Mouse (Mus musculus): Measurements from ENCODE around the gene Fscn2. TPM values are rescaled to one million over a fixed set of nuclear protein-coding genes. Genes with fewer than 3 reads are reported as not detected.
"Not testable (repeated sequence)": the region's sequence is repeated elsewhere in the genome, so short reads cannot be mapped to it uniquely, and the experiment has no call there.

The Fscn2 gene
- total RNA-seq, 4 experiments from 2014 or later, result 0.16 to 1.2 (median 0.42) TPM; not detected in 1

DNA sequence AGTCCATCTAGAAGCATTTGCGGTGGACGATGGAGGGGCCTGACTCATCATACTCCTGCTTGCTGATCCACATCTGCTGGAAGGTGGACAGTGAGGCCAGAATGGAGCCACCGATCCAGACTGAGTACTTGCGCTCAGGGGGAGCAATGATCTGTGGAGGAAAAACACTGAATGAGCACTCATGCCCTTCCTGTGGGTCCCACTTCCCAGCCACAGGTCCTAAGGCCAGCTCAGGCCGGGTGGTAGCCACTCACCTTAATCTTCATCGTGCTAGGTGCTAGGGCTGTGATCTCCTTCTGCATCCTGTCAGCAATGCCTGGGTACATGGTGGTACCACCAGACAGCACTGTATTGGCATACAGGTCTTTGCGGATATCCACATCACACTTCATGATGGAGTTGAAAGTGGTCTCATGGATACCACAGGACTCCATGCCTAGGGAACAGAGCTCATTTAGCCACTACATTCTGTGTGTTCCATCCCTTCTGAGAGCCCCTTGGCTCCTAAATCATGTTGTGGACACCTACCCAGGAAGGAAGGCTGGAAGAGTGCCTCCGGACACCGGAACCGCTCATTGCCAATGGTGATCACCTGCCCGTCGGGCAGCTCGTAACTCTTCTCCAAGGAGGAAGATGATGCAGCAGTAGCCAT lies 14.8 kb upstream of the Fscn2 start:
- not testable (repeated sequence) for DNase-seq

DNA sequence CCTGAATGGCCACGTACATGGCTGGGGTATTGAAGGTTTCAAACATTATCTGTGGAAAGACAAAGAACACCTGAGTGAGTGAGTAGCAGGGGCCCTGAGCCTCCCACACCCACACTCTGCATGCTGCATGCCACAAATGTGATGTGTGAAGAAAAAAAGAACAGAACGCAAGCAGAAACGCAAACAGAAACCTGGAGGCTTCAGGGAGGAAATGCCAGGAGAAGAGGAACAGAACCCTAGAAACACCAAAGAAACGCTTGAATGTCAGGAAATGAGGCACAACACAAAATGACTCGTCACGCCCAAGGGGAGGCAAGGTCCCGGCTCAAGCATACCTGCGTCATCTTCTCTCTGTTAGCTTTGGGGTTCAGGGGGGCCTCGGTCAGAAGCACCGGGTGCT lies 14.0 kb upstream of the Fscn2 start:
- no peak for DNase-seq

DNA sequence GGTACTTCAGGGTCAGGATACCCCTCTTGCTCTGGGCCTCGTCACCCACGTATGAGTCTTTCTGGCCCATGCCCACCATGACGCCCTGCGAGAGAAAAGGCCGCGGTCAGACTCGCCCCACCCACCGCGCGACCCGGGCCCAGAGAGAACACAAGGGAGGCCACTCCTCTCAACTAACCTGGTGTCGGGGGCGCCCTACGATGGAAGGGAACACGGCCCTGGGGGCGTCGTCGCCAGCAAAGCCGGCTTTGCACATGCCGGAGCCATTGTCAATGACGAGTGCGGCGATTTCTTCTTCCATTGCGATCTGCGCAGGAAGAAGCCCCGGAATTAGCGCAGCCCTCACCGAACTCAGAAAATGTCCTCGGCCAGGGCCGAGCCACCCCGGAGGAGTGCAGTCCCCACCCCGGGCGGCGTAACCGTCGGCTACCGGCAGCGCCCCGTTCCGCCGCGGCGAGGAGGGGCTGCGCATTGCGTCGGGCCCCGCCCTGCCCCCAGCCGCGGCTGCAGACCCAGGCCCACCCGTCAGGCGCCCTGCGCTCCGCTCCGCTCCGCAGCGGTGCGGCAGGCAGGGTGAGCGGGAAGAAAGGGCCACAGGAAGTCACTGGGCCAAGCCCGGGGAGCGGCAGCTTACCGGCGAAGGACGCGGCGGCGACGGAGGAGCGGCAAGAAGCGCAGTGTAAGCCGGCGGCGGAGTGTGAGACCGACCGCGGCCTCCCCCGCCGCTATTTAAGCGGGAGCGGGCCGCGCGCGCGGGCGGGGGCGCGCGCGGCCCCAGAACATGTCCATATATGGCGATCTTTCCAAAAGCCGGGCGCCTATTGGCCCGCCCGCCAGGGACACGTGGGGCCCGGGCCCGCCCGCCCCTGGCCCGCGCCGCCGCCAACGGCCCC lies 13.3 kb upstream of the Fscn2 start, which contains the start of gene Actg1:
Gene Actg1, minus strand, starts transcription at position 752 of the 893 bp plus-strand sequence.
- DNase-seq, result peak; percentile 46

DNA sequence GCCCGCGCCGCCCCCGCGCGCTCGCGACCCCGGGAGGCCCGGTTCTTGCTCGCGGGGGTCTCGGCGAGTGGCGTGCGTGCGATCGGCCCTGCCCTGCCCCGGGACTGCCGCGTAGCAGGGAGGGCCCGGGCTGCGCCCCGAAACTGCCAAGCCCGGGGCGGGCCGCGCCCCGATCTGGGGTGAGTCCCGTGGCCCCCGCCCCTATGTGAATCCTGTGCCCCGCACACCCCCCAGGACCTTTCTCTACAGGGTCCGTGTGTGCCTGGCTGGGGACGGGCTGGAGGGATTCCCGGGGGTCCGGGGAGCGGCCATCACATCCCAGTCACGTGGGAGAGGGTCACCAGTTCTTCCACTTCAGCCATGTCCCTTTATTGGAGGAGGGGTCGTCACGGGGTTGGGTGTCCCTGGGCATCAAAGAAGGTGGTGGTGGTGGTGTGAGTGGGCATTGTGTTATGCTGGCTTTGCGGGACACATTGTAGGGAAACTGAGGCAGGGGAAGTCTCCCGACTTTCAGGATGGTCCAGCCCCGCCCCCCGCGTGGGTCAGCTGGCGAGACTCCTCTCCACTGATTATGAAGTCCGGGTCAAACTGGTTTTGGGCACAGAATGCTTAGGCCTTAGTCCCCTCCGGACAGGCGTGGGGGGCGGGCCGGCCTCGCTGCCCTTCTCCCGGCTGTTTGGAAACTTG lies 12.5 kb upstream of the Fscn2 start:
- peak; percentile 75 for DNase-seq

DNA sequence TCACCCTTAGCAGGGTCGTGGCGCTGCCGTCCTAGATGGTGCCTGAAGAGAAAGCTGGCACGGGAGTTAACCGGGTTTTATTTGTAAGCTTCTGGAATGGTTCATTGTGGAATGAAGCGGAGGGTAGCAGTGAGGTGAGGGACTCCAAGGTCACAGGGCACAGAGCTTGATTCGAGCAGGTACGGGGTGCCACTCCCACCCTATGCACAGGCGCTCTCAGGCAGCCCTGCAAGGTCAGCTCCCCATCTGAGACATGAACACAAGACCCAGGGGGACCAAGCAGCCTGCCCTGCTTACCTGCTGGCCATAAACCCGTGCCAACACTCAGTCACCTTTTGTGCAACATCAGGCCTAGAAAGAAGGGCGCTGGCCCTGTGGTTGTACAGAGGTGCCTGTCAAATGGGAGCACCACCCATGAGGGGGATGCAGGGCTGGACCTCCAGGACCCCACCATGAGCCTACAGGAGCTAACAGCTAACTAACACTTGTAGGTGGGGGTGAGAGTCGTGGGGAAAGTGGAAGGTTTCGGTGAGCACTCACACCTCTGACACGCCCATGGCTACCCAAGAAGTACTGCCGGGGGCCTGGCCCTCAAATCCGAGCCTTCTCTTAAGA lies 11.9 kb upstream of the Fscn2 start:
- DNase-seq, result peak; percentile 47

DNA sequence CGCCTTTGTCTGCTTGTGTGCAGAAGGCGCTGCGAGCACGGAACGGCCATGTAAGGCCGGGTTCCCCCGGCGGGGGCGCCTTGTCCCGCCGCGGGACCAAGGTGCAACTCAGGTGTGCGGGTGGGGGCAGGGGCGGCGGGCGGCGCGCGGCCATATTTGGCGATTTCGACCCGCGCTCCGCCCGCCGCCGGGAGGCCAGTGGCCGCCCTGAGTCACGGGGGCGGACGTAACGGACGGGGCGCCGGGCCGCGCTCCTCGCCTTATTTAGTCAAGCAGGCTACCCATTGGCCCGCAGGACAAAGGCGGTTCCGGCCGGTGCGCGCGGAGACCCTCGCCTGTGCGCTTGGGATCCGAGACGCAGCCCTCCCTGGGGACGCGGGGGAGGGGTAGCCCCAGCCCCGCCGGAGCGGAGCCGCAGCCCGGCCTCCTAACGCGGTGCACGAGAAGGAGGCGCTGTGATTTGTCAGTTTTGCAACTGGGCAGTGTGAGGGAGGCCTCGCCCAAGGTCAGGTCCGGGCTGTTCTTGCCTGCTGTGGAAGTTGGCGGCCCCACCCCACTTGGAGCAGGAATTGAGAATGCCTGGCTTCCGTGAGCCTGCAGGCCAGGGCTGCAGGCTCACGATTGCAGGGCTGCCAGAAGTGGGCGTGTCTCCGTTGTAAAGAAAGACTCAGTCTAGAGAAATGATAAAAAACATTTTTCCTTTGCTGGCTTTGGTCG lies 11.2 kb upstream of the Fscn2 start:
- peak; percentile 87 for DNase-seq

DNA sequence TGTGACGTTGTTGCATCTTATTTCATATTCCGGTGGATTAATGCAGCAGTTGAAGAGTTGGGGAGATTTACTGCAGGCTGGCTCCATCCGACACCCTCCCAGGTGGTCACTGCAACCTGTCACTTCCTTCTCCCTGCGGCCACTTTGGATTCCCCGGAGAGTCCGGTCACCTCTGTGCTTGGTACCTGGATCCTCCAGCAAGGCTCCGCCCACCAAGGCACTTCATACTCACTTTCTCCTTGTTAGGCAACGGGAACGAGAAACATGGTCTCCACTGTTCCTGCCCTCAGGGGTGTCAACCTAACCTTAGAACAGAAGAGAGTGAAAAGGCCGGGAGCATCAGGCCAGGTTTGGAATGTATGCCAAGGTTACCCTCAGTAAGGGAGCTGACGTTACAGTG lies 10.6 kb upstream of the Fscn2 start:
- DNase-seq, result peak; percentile 56

DNA sequence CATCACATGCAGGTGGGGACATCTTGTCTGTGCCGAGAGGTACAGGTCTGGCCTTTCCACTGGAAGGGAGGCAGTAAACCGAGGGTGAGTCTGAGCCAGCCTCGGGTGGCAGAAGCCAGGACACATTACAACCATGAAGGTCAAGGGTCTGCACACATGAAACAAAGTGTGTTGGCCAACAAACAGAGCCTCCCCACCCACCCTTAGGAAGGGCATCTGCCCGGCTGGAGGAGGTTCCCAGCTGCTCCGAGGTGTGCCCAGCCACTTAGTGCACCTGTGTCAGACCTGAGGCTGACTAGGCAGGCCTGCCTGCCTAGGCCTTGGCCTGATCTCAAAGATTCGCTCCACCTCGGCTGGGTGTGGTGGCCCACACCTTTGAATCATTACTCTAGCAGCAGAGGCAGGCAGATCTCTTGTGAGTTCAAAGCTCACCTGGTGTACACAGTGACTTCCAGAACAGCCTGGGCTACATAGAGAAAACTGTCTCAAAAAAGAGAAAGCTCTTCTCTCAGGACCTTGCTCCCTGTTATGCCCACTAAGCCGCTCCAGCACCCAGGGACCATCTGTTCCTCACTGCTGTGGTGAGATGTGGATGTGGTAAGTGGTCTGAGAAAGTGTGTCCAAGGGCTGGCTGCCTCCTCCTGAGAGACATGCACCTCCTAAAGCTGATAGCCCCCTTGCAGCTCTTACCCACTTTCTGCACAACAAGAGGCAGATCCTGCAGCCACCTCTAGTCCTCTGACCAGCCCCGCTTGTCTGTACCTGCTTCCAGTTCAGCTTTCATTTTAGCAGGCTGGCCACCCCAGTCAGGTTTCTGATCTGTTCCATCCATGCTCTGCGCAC lies 9.9 kb upstream of the Fscn2 start:
- DNase-seq, result peak; percentile 29

DNA sequence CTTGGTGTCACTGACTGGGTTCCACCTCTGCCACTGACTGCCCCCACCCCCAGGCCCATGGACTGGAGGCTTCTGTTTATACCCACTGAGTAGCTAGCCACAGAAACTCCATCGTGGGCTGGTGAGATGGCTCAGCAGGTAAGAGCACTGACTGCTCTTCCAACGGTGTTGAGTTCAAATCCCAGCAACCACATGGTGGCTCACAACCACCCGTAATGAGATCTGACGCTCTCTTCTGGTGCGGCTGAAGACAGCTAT lies 9.3 kb upstream of the Fscn2 start:
- DNase-seq, result peak; percentile 30

DNA sequence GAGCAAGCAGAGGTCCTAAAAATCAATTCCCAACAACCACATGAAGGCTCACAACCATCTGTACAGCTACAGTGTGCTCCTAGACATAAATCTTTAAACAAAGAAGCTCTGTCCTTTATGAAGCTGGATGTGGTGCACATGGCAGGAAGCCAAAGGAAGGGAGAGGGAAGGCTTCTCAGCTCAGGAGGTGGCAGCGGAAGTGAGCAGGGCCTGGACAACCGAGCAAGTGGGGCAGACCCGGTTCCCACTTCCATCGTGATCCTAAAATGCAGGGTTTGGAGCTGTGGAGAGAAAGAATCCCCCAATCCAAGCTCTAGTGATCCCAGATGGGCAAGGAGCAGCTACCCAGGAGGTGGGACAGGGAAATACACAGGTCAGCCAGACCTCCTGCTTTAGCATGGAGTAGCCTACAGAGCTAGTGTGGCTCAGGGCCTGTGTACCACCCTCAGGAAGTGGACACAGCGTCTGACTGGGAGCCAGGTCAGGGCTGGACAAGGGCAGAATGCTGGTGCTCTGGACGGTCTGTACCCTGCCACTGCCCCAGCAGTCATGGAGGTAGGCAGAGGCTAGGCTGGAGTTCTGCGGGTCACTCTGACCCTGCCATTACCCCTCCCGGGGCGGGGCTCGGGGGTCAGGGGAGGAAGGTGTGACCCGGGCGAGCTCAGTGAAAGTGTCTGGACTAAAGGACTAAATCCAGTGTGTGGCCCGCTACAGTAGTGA lies 8.6 kb upstream of the Fscn2 start:
- peak; percentile 34 for DNase-seq

DNA sequence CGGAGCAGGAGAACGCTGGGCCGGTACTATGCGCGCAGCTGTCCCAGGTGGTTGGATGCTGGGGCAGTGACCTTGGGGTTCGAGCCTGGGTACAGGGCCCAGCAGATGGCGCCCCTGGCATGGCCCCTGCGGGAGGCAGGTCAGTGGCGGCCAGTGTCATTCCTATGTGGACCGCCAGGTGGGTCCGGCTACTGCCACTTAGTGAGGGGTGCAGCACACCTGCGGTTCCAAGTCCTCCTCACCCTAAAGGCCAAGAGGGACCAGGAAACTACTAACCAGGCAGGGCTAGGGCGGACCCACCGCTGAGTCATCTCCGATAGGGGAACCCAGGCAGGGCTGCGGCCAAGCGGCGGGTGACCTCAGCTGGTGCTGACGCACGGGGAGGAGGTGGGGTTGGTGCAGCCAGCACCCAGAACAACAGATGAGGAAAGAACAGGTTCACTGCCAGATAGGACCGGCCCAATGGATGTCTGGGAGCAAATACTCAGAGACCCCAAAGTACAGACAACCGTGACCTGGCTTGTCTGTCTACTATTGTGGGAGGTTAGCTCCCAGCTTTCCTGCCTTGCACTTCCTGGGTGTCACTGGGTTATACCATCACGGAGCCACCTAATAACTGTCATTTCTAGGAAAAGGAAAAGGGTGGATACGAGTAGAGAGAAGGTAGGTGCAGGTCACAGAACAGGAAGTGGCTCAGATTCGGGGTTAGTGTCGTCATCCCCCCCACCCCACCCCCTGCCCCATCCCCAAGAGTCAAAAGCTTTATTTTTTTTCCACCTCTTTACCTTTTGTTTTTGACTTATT lies 7.6 kb upstream of the Fscn2 start:
- DNase-seq, result peak; percentile 92

DNA sequence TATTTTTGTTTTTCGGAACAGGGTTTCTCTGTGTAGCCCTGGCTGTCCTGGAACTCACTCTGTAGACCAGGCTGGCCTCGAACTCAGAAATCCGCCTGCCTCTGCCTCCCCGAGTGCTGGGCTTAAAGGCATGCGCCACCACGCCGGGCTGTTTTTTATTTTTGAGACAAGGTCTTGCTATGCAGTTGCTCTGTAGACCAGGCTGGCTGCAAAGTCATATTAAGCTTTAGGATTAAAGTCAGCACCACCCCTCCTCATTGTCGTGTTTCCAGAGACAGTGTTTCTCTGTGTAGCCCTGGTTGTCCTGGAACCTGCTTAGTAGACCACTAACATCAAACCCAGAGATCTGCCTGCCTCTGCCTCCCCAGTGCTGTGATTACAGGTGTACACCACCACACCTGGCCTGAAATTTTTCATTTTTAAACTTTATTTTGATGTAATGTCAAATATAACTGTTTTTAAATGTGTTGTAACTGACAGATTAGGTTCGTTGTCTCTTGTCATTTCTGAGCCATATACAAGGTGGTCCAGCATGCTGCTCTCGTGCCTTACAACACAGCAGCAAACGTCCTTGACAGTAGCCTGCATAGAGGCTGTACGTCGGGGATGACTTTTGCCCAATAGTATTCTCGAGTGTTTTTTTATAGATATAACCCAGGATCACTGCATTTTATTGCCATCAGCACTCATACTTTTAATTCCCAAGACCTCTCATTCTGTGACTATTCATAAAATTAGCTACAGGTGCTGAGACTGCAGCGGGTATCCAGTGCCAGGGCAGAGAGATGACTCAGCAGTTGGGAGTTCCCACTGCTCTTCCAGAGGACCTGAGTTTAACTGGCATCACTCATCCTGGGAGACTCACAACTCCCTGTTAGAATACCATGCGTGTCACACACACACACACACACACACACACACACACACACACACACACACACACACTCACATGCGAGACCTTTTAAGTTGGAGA lies 6.7 kb upstream of the Fscn2 start:
- DNase-seq, result peak; percentile 27

DNA sequence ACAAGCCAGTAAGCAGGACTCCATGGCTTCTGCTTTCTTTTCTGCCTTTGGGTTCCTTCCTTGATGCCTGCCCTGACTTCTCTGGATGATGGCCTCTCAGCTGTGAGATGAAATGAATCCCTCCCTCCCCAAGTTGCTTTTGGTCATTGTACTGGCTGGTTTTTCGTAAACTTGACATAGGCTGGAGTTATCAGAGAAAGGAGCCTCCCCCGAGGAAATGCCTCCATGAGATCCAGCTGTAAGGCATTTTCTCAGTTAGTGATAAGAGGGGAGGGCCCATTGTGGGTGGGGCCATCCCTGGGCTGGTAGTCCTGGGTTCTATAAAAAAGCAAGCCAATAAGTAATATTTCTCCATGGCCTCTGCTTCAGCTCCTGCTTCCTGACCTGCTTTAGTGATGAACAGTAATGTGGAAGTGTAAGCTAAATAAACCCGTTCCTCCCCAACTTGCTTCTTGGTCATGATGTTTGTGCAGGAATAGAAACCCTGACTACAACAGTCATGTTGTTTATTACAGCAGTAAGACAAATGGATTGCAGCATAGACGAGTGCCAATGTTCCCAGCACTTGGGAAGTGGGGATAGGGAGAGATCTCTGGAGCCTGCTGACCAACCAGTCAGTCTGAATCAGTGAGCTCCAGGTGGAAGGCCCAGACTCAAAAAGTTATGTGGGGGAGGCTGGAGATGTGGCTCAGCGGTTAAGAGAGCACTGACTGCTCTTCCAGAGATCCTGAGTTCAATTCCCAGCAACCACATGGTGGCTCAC lies 5.9 kb upstream of the Fscn2 start:
- no peak for DNase-seq

DNA sequence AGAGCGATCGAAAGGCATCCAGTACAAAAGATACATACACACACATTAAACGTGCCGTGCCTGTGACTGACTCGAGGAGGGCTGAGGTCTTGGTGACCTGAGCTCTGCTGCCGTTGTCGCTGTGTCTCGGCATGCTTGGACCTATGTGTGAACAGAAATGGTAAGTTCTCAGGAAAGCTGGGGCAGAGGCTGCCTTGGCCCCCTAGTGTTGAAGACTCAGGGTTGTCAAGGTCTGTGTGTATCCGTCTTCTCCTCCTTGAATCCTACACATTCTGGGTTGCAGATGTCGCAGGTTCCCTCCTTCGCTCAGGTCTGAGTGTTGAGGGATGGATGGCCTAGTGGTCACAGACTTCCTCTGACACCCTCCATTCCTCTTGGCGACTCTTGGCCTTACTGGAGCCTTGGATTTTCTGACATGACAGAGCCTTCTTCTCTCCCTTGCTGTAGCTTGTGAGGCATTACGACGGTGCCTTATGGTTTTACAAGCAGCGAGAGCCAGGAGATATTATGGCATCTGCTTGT lies 5.0 kb upstream of the Fscn2 start:
- DNase-seq, result no peak

DNA sequence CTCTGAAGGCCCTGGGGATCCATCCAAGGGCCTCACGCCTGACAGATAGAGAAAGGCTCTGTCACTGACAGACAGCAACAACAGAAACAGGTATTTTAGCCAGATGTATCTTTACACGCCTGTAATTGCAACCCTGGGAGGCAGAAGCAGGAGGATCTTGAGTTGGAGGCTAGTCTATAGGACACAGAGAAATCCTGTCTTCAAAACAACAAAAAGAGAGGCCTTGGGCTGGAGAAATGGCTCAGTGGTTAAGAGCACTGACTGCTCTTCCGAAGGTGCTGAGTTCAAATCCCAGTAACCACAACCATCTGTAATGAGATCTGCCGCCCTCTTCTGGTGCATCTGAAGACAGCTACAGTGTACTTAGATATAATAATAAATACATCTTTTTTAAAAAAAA lies 4.4 kb upstream of the Fscn2 start:
- no peak for DNase-seq

DNA sequence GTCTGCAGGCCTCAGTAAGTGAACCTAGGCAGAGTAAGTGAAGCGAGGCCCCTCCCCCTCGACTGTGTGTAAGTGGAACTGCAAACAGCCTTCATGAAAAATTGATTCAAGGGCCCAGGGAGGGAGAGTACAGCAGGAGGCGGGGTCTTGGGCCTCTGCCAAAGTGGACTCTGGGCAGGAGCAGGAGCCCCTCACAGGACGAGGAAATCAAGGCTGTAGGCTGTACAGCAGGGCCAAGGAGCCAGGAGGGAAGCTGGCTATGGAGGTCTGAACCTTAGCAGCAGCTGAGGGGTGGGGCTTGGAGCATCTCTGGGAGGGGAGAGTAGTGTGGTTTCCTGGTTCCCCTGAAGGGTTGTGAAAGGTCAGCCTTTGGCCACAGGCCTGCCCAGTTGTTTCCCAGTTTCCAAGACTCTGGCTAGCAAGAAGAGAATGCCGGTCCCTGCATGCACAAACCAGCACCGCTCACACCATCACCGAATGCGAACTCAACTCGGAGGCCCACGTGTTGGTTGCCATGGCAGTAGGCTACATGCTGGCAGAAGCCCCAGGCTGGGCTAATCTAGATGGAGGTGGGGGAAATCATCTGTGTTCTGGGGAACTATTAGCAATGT lies 3.4 kb upstream of the Fscn2 start:
- DNase-seq, result no peak

DNA sequence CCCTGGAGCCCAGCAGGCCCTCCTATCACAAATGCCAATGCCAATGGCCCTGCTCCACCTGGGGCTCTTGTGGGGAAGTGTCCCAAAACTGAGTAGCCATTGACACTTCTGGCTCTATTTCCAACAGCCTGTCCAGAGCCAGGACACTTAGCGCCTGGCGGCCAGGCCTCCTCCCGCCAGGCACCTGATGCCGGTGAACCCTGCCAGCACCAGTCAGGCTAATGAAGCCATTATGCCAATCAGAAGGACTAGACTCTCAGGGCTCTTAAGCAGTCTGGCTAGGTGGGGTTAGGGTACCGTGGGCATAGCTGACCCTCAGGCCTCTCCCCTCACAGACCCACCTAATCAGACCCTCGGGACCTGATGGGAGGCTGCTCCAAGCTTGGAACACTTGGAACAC lies 1.9 kb upstream of the Fscn2 start:
- DNase-seq, result no peak

Data from adrenal gland, adult 8-10 months (tissue).